Mouse (Mus musculus) liver, adult 2 months (tissue): ENCODE measurements around the gene Lbh.

Source experiments
- CTCF ChIP-seq: fragments of 200-500 bp; IDR thresholded peaks from 2 replicates; pipeline ENCODE4 v1.5.1; 2011; ENCODE audit warnings: low read depth, low read length, control low read depth
- POLR2A ChIP-seq: fragments of 200-500 bp; IDR thresholded peaks from 2 replicates; pipeline ENCODE4 v1.6.1; 2011; ENCODE audit warnings: low read length, control low read depth; ENCODE audit not compliant: insufficient read depth; ENCODE audit errors: extremely low read depth

DNA sequence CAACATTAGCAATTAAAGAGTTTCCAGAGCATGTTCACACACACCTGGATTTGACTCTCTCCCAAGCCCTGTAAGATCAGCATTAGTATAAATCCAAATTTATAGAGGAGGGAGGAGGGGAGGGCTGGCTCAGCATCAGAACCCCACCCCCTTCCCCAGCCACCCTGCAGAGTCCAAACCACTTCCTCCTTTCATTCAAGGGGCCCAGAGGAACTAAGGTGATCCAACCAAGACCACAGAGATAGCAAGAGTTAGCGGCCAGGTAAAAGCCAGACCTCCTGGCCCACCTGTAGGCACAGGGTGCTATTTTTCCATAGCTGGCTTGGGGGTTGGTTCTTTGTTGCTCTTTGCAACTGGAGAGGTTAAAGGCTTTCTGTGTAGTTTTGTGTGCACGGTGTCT, 16.0 kb downstream of the Lbh start:
- TF ChIP-seq CTCF (no peak), POLR2A (no peak)
